Mouse (Mus musculus): Measurements from ENCODE around the gene Mmadhc. TPM values are rescaled to one million over a fixed set of nuclear protein-coding genes. Genes with fewer than 3 reads are reported as not detected.
A peak's percentile ranks its signal among the peaks of the same experiment; 100 is the strongest.

The Mmadhc gene
- total and polyA plus RNA-seq, 2 experiments from 2014 or later = 71.0 to 139 TPM

GRCm38 (mm10) chr2:50268514-50268913 lies 28.1 kb downstream of the Mmadhc start:
- Histone ChIP-seq H3K36me3 (ENCODE audit: insufficient read depth, low read length) (no peaks in the 10 kb centered on the region), H3K27me3 (ENCODE audit: insufficient read depth, low read length) (no peaks in the 10 kb centered on the region), H3K9ac (replicated peaks; ENCODE audit: low read length) (no peak overlapping the region), H3K9me3 (ENCODE audit: low read length) (no peaks in the 10 kb centered on the region), H3K4me2 (ENCODE audit: low read depth, low read length) (no peak overlapping the region), H3K4me1 (ENCODE audit: insufficient read depth, low read length) (no peaks in the 10 kb centered on the region), H3K4me3 (ENCODE audit: low read length) (no peak overlapping the region), H3K27ac (no peak overlapping the region)
- TF ChIP-seq CTCF (IDR thresholded peaks at IDR 0.05; ENCODE audit: low read depth) = no peak
- no peak for ATAC-seq
- DNase-seq (ENCODE audit: low spot score) = no peak
- 66% methylated on average over 2 of the region's 2 CpGs for WGBS

- H3K4me2 ChIP-seq (ENCODE audit: low read depth, low read length) = no peak overlapping the region
- H3K9ac ChIP-seq (replicated peaks; ENCODE audit: low read length) = no peak overlapping the region
- no peaks in the 10 kb centered on the region for H3K27me3 ChIP-seq (ENCODE audit: insufficient read depth, low read length)
- no peak overlapping the region for H3K4me3 ChIP-seq (ENCODE audit: low read length)
- H3K27ac ChIP-seq = no peak overlapping the region
- TF ChIP-seq CTCF (IDR thresholded peaks at IDR 0.05; ENCODE audit: low read depth) = no peak
- ATAC-seq (no peak), DNase-seq (ENCODE audit: low spot score) (no peak)
- no peaks in the 10 kb centered on the region for H3K36me3 ChIP-seq (ENCODE audit: insufficient read depth, low read length)
- H3K4me1 ChIP-seq (ENCODE audit: insufficient read depth, low read length) = no peaks in the 10 kb centered on the region
- no peaks in the 10 kb centered on the region for H3K9me3 ChIP-seq (ENCODE audit: low read length)
Observed at GRCm38 (mm10) chr2:50267046-50267445, 29.6 kb downstream of the Mmadhc start.

GRCm38 (mm10) chr2:50265215-50265785 lies 31.3 kb downstream of the Mmadhc start:
- no peaks in the 10 kb centered on the region for H3K36me3 ChIP-seq (ENCODE audit: insufficient read depth, low read length)
- 36% methylated on average over 2 of the region's 2 CpGs for WGBS
- no peaks in the 10 kb centered on the region for H3K27me3 ChIP-seq (ENCODE audit: insufficient read depth, low read length)
- no peak overlapping the region for H3K4me3 ChIP-seq (ENCODE audit: low read length)
- no peaks in the 10 kb centered on the region for H3K9me3 ChIP-seq (ENCODE audit: low read length)
- DNase-seq (ENCODE audit: low spot score) = no peak
- H3K4me2 ChIP-seq (ENCODE audit: low read depth, low read length) = no peak overlapping the region
- ATAC-seq = no peak
- H3K9ac ChIP-seq (replicated peaks; ENCODE audit: low read length) = no peak overlapping the region
- no peaks in the 10 kb centered on the region for H3K4me1 ChIP-seq (ENCODE audit: insufficient read depth, low read length)
- no peak overlapping the region for H3K27ac ChIP-seq
- no peak for TF ChIP-seq CTCF (IDR thresholded peaks at IDR 0.05; ENCODE audit: low read depth)

GRCm38 (mm10) chr2:50264059-50264458 lies 32.5 kb downstream of the Mmadhc start:
- H3K4me2 ChIP-seq (ENCODE audit: low read depth, low read length) = no peak overlapping the region
- H3K4me3 ChIP-seq (ENCODE audit: low read length) = no peak overlapping the region
- no peak for ATAC-seq

GRCm38 (mm10) chr2:50254955-50255354 lies 41.6 kb downstream of the Mmadhc start:
- Histone ChIP-seq H3K4me2 (ENCODE audit: low read depth, low read length) (no peak overlapping the region), H3K9me3 (ENCODE audit: low read length) (no peaks in the 10 kb centered on the region), H3K9ac (replicated peaks; ENCODE audit: low read length) (no peak overlapping the region), H3K4me3 (ENCODE audit: low read length) (no peak overlapping the region), H3K27ac (no peak overlapping the region), H3K27me3 (ENCODE audit: insufficient read depth, low read length) (no peaks in the 10 kb centered on the region), H3K36me3 (ENCODE audit: insufficient read depth, low read length) (no peaks in the 10 kb centered on the region), H3K4me1 (ENCODE audit: insufficient read depth, low read length) (no peaks in the 10 kb centered on the region)
- 84% methylated on average over 5 of the region's 5 CpGs for WGBS
- DNase-seq (ENCODE audit: low spot score) (no peak), ATAC-seq (no peak)
- no peak for TF ChIP-seq CTCF (IDR thresholded peaks at IDR 0.05; ENCODE audit: low read depth)

More at GRCm38 (mm10) chr2:50264059-50264458, 32.5 kb downstream of the Mmadhc start:
- DNase-seq (ENCODE audit: low spot score) = no peak
- H3K9me3 ChIP-seq (ENCODE audit: low read length) = no peaks in the 10 kb centered on the region
- H3K9ac ChIP-seq (replicated peaks; ENCODE audit: low read length) = no peak overlapping the region
- H3K36me3 ChIP-seq (ENCODE audit: insufficient read depth, low read length) = no peaks in the 10 kb centered on the region
- TF ChIP-seq CTCF (IDR thresholded peaks at IDR 0.05; ENCODE audit: low read depth) = no peak
- 78% methylated on average over 6 of the region's 6 CpGs for WGBS
- H3K27ac ChIP-seq = no peak overlapping the region
- H3K27me3 ChIP-seq (ENCODE audit: insufficient read depth, low read length) = no peaks in the 10 kb centered on the region
- no peaks in the 10 kb centered on the region for H3K4me1 ChIP-seq (ENCODE audit: insufficient read depth, low read length)

GRCm38 (mm10) chr2:50248551-50248950 lies 48.0 kb downstream of the Mmadhc start:
- H3K9me3 ChIP-seq (ENCODE audit: low read length) = no peaks in the 10 kb centered on the region
- ATAC-seq = no peak
- no peak overlapping the region for H3K27ac ChIP-seq
- H3K27me3 ChIP-seq (ENCODE audit: insufficient read depth, low read length) = no peaks in the 10 kb centered on the region
- H3K4me1 ChIP-seq (ENCODE audit: insufficient read depth, low read length) = no peaks in the 10 kb centered on the region
- DNase-seq (ENCODE audit: low spot score) = no peak
- no peak overlapping the region for H3K4me2 ChIP-seq (ENCODE audit: low read depth, low read length)
- H3K36me3 ChIP-seq (ENCODE audit: insufficient read depth, low read length) = no peaks in the 10 kb centered on the region
- H3K4me3 ChIP-seq (ENCODE audit: low read length) = no peak overlapping the region
- WGBS = 67% methylated on average over 3 of the region's 3 CpGs
- TF ChIP-seq CTCF (IDR thresholded peaks at IDR 0.05; ENCODE audit: low read depth) = no peak
- no peak overlapping the region for H3K9ac ChIP-seq (replicated peaks; ENCODE audit: low read length)

GRCm38 (mm10) chr2:50233491-50233890 lies 63.1 kb downstream of the Mmadhc start:
- DNase-seq (ENCODE audit: low spot score) = peak; percentile 14
- H3K27me3 ChIP-seq (ENCODE audit: insufficient read depth, low read length) = no peaks in the 10 kb centered on the region
- no peak overlapping the region for H3K27ac ChIP-seq
- no peak for TF ChIP-seq CTCF (IDR thresholded peaks at IDR 0.05; ENCODE audit: low read depth)
- no peak overlapping the region for H3K4me3 ChIP-seq (ENCODE audit: low read length)
- H3K36me3 ChIP-seq (ENCODE audit: insufficient read depth, low read length) = no peaks in the 10 kb centered on the region
- no peak for ATAC-seq
- H3K4me2 ChIP-seq (ENCODE audit: low read depth, low read length) = no peak overlapping the region
- H3K9me3 ChIP-seq (ENCODE audit: low read length) = no peaks in the 10 kb centered on the region
- 50% methylated on average over 8 of the region's 8 CpGs for WGBS
- H3K9ac ChIP-seq (replicated peaks; ENCODE audit: low read length) = no peak overlapping the region
- H3K4me1 ChIP-seq (ENCODE audit: insufficient read depth, low read length) = no peaks in the 10 kb centered on the region

Other genes starting within 250 kb of the Mmadhc start
- 11.8 and 19.4 TPM in 2 replicates for gene Lypd6, start 230.4 kb downstream of the Mmadhc start, total RNA-seq (2014; rRNA removed)
- gene Lypd6, start 230.4 kb downstream of the Mmadhc start, polyA plus RNA-seq (2015; fragmentation: Nextera tagmentation; extraction: Ambion mirVana) = 13.6 and 14.1 TPM in 2 replicates